Mouse (Mus musculus): ENCODE data around the gene Gm14085. TPM values are rescaled to one million over a fixed set of nuclear protein-coding genes. Genes with fewer than 3 reads are reported as not detected.

The Gm14085 gene
- polyA plus RNA-seq (2015; fragmentation: Nextera tagmentation; extraction: Ambion mirVana) = not detected in 2 replicates

DNA sequence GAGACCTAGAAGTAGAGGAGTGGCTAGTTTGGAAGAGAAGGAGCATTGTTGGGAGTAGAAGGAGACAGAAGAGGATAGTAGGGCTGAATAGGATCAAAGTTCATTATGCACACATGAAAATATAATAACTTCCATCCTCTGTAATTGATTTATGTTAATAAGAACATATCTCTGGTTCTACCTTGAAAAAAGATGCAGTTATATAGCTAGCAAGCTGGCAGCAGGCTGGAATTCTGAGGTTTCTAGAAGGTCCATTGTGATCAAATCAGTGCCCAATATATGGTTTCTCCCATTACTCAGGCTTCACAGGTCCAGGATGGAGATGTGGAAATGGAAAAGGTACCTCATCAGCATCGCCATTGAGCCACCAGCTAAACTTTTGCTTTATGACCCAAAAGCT, at the start of gene Gm14085:
Gm14085 (plus strand) TSS at position 301 of the 400 bp plus-strand sequence.

Other genes starting within 250 kb of the Gm14085 start
- gene Duox2, start 186.5 kb upstream of the Gm14085 start, polyA plus RNA-seq (2015; fragmentation: Nextera tagmentation; extraction: Ambion mirVana) = 0.06 and 0.15 TPM in 2 replicates
- gene Duoxa2, start 186.0 kb upstream of the Gm14085 start, polyA plus RNA-seq (2015; fragmentation: Nextera tagmentation; extraction: Ambion mirVana) = 0.11 TPM in 1 of 2 replicates, not detected in the other
- gene Duoxa1, start 171.2 kb upstream of the Gm14085 start, polyA plus RNA-seq (2015; fragmentation: Nextera tagmentation; extraction: Ambion mirVana) = 1.1 and 1.6 TPM in 2 replicates
- gene Duox1, start 169.3 kb upstream of the Gm14085 start, polyA plus RNA-seq (2015; fragmentation: Nextera tagmentation; extraction: Ambion mirVana) = 0.05 and 0.08 TPM in 2 replicates
- gene Shf, start 115.8 kb upstream of the Gm14085 start, polyA plus RNA-seq (2015; fragmentation: Nextera tagmentation; extraction: Ambion mirVana) = 1.2 and 1.6 TPM in 2 replicates
- gene Slc28a2, start 58.5 kb upstream of the Gm14085 start, polyA plus RNA-seq (2015; fragmentation: Nextera tagmentation; extraction: Ambion mirVana) = 3.1 and 3.6 TPM in 2 replicates
- gene Gatm, start 126.4 kb downstream of the Gm14085 start, polyA plus RNA-seq (2015; fragmentation: Nextera tagmentation; extraction: Ambion mirVana) = 393 and 467 TPM in 2 replicates
- 0.17 and 0.74 TPM in 2 replicates for gene AA467197, start 152.0 kb downstream of the Gm14085 start, polyA plus RNA-seq (2015; fragmentation: Nextera tagmentation; extraction: Ambion mirVana)
- 5.6 and 5.8 TPM in 2 replicates for gene Slc30a4, start 217.7 kb downstream of the Gm14085 start, polyA plus RNA-seq (2015; fragmentation: Nextera tagmentation; extraction: Ambion mirVana)

Measured in skeletal muscle tissue, postnatal 0 days (tissue).